Mouse (Mus musculus): ENCODE results near the gene Hibadh. TPM values are rescaled to one million over a fixed set of nuclear protein-coding genes. Genes with fewer than 3 reads are reported as not detected.
"Not testable (repeated sequence)": the region's sequence is repeated elsewhere in the genome, so short reads cannot be mapped to it uniquely, and the experiment has no call there.

The Hibadh gene
- 49.3 and 55.4 TPM in 2 replicates for polyA plus RNA-seq (2014; fragmentation: Nextera tagmentation; extraction: Ambion mirVana)

DNA sequence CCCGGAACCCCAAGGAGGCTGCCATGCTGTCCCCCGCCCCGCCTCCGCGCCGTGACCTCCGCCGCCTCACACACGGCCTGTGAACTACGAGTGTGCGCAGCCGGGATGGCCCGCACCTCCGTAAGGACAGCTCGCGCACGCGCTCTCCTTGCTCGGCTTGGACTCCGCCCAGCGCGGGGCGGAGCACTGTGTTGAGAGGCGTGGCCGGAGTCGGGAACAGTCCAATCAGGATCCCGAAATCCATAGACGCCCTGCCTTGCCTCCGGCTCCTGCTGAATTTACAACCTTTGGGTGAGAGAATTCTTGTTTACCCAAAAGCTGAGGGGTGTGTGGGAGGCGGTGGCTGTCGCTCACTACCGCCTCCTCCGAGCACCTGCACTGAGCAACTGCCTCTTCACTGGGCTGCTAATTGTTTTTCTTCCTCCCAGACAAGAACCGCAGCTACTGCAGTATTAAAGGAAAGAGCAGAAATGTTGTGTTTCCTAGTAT, at the start of gene Hibadh:
TSS of gene Hibadh (minus strand) at position 166 of the 489 bp plus-strand sequence.
- no peaks in the 10 kb centered on the region for H3K36me3 ChIP-seq (ENCODE audit: control insufficient read depth, insufficient read depth, low read length)
- no peaks in the 10 kb centered on the region for H3K27me3 ChIP-seq (ENCODE audit: control insufficient read depth, insufficient read depth, low read length)
- peak; percentile 100 for DNase-seq (ENCODE audit: low spot score, missing footprints)
- peaks cover 5% of the 10 kb centered on the region; the same call in 1 of the 2 replicates for H3K4me1 ChIP-seq (ENCODE audit: control insufficient read depth, insufficient read depth, low read length)
- H3K4me2 ChIP-seq, result peak within 1 kb of the TSS; percentile 79
- H3K9me3 ChIP-seq (ENCODE audit: control insufficient read depth, low read length), result no peaks in the 10 kb centered on the region
- H3K27ac ChIP-seq (ENCODE audit: low read depth, low read length), result 0 out of 2 replicates have a peak within 1 kb of the TSS, but pooled peaks have one; percentile 5
- under 1% methylated on average over 34 of the region's 34 CpGs for WGBS
- H3K4me3 ChIP-seq (ENCODE audit: low read depth, low read length), result peak within 1 kb of the TSS; percentile 64
- peak within 1 kb of the TSS; percentile 87 for H3K9ac ChIP-seq (ENCODE audit: low read length)
- ATAC-seq (ENCODE audit: low FRiP score), result peak; percentile 100

GRCm38 (mm10) chr6:52686901-52687500, 46.8 kb upstream of the Hibadh start:
- no peak overlapping the region for H3K27ac ChIP-seq (ENCODE audit: low read depth, low read length)
- DNase-seq (ENCODE audit: low spot score, missing footprints) (no peak), ATAC-seq (ENCODE audit: low FRiP score) (no peak)
- no peak overlapping the region for H3K4me3 ChIP-seq (ENCODE audit: low read depth, low read length)
- H3K9me3 ChIP-seq (ENCODE audit: control insufficient read depth, low read length), result no peaks in the 10 kb centered on the region
- no peak overlapping the region for H3K4me2 ChIP-seq
- no peak overlapping the region for H3K9ac ChIP-seq (ENCODE audit: low read length)
- no peaks in the 10 kb centered on the region for H3K27me3 ChIP-seq (ENCODE audit: control insufficient read depth, insufficient read depth, low read length)
- H3K36me3 ChIP-seq (ENCODE audit: control insufficient read depth, insufficient read depth, low read length), result no peaks in the 10 kb centered on the region
- WGBS, result 79% methylated on average over 5 of the region's 5 CpGs
- peaks cover 2% of the 10 kb centered on the region; the same call in 1 of the 2 replicates for H3K4me1 ChIP-seq (ENCODE audit: control insufficient read depth, insufficient read depth, low read length)

DNA sequence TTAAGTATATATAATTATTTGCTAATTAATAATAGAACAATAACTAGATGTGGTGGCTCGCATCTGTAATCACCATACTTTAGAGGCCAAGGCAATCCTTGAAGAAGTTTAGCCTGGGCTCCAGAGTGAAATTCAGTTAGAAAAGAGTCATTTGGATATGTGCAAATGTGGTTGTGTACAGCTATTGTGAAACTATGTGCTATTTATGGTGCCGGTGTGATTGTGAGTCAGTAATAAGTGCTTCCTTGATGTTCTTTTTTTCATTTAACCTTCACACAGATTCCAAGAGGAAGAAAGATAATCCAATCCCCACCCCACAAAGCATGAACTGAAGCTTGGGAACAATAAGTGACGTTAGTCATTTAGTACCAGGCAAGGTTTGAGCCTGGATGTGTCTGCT, 42.4 kb upstream of the Hibadh start:
- Histone ChIP-seq H3K27me3 (ENCODE audit: control insufficient read depth, insufficient read depth, low read length) (no peaks in the 10 kb centered on the region), H3K4me3 (ENCODE audit: low read depth, low read length) (no peak overlapping the region), H3K9me3 (ENCODE audit: control insufficient read depth, low read length) (no peaks in the 10 kb centered on the region), H3K36me3 (ENCODE audit: control insufficient read depth, insufficient read depth, low read length) (no peaks in the 10 kb centered on the region), H3K4me1 (ENCODE audit: control insufficient read depth, insufficient read depth, low read length) (peaks cover 2% of the 10 kb centered on the region; the same call in 1 of the 2 replicates), H3K4me2 (no peak overlapping the region), H3K27ac (ENCODE audit: low read depth, low read length) (no peak overlapping the region), H3K9ac (ENCODE audit: low read length) (no peak overlapping the region)
- ATAC-seq (ENCODE audit: low FRiP score) (no peak), DNase-seq (ENCODE audit: low spot score, missing footprints) (no peak)
- WGBS, result 90% methylated on average over 3 of the region's 3 CpGs

DNA sequence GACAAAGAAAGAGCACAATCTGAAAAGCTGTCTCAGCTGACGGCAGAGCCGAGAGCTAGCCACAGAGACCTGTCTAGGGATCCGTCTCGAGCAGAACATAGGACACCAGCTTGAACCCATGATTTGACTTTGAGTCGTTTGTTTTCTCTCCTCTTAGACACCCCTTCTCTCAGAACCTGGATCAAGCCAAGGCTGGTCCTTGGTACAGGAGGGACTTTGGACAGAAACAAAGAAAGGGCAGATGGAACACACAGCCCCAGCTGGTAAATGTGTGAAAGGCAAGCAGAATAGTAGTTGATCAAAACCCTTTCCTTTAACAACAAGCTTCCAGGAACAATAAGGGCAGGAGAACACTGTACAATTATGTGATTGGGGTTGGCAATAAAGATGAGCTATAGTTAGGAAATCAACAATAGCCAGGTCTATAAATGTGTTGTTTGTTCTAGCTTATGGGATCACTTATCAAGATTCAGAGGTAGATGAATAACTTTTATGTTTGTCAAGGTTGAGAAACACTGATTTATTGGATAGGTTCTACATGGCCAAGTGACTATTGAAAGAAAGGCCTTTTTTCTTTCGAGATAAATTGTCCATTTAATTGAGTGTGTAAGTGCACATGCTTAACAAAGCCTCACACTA, 41.8 kb upstream of the Hibadh start:
- Histone ChIP-seq H3K27me3 (ENCODE audit: control insufficient read depth, insufficient read depth, low read length) (no peaks in the 10 kb centered on the region), H3K4me2 (no peak overlapping the region), H3K9ac (ENCODE audit: low read length) (no peak overlapping the region), H3K27ac (ENCODE audit: low read depth, low read length) (no peak overlapping the region), H3K36me3 (ENCODE audit: control insufficient read depth, insufficient read depth, low read length) (no peaks in the 10 kb centered on the region), H3K4me1 (ENCODE audit: control insufficient read depth, insufficient read depth, low read length) (peaks cover 2% of the 10 kb centered on the region; the same call in 1 of the 2 replicates), H3K9me3 (ENCODE audit: control insufficient read depth, low read length) (no peaks in the 10 kb centered on the region), H3K4me3 (ENCODE audit: low read depth, low read length) (no peak overlapping the region)
- 82% methylated on average over 6 of the region's 6 CpGs for WGBS
- DNase-seq (ENCODE audit: low spot score, missing footprints), result no peak
- no peak for ATAC-seq (ENCODE audit: low FRiP score)

- no peak overlapping the region for H3K9ac ChIP-seq (ENCODE audit: low read length)
- no peaks in the 10 kb centered on the region for H3K27me3 ChIP-seq (ENCODE audit: control insufficient read depth, insufficient read depth, low read length)
- DNase-seq (ENCODE audit: low spot score, missing footprints), result no peak
- no peak overlapping the region for H3K4me2 ChIP-seq
- no peak for ATAC-seq (ENCODE audit: low FRiP score)
- H3K27ac ChIP-seq (ENCODE audit: low read depth, low read length), result no peak overlapping the region
- 60% methylated on average over 8 of the region's 8 CpGs for WGBS
- H3K9me3 ChIP-seq (ENCODE audit: control insufficient read depth, low read length), result no peaks in the 10 kb centered on the region
- no peaks in the 10 kb centered on the region for H3K36me3 ChIP-seq (ENCODE audit: control insufficient read depth, insufficient read depth, low read length)
- H3K4me1 ChIP-seq (ENCODE audit: control insufficient read depth, insufficient read depth, low read length), result peaks cover 2% of the 10 kb centered on the region; the same call in 1 of the 2 replicates
- no peak overlapping the region for H3K4me3 ChIP-seq (ENCODE audit: low read depth, low read length)
These were observed 40.4 kb upstream of the Hibadh start for GRCm38 (mm10) chr6:52680458-52681032.

GRCm38 (mm10) chr6:52679565-52679964, 39.4 kb upstream of the Hibadh start:
- H3K9ac ChIP-seq (ENCODE audit: low read length), result no peak overlapping the region
- H3K27me3 ChIP-seq (ENCODE audit: control insufficient read depth, insufficient read depth, low read length), result no peaks in the 10 kb centered on the region
- no peak overlapping the region for H3K27ac ChIP-seq (ENCODE audit: low read depth, low read length)
- peaks cover 2% of the 10 kb centered on the region; the same call in 1 of the 2 replicates for H3K4me1 ChIP-seq (ENCODE audit: control insufficient read depth, insufficient read depth, low read length)
- 88% methylated on average over 9 of the region's 9 CpGs for WGBS
- no peak overlapping the region for H3K4me3 ChIP-seq (ENCODE audit: low read depth, low read length)
- H3K4me2 ChIP-seq, result no peak overlapping the region
- no peaks in the 10 kb centered on the region for H3K9me3 ChIP-seq (ENCODE audit: control insufficient read depth, low read length)
- no peaks in the 10 kb centered on the region for H3K36me3 ChIP-seq (ENCODE audit: control insufficient read depth, insufficient read depth, low read length)
- DNase-seq (ENCODE audit: low spot score, missing footprints), result no peak
- ATAC-seq (ENCODE audit: low FRiP score), result no peak

GRCm38 (mm10) chr6:52677534-52677933, 37.3 kb upstream of the Hibadh start:
- not testable (repeated sequence) for H3K4me3 ChIP-seq (ENCODE audit: low read depth, low read length); H3K27ac ChIP-seq (ENCODE audit: low read depth, low read length); DNase-seq (ENCODE audit: low spot score, missing footprints); H3K36me3 ChIP-seq (ENCODE audit: control insufficient read depth, insufficient read depth, low read length); H3K9me3 ChIP-seq (ENCODE audit: control insufficient read depth, low read length); H3K9ac ChIP-seq (ENCODE audit: low read length); H3K4me2 ChIP-seq; ATAC-seq (ENCODE audit: low FRiP score); H3K27me3 ChIP-seq (ENCODE audit: control insufficient read depth, insufficient read depth, low read length); H3K4me1 ChIP-seq (ENCODE audit: control insufficient read depth, insufficient read depth, low read length)
- WGBS, result 84% methylated on average over 4 of the region's 4 CpGs

GRCm38 (mm10) chr6:52675222-52675921, 35.2 kb upstream of the Hibadh start:
- Histone ChIP-seq H3K27ac (ENCODE audit: low read depth, low read length) (no peak overlapping the region), H3K4me1 (ENCODE audit: control insufficient read depth, insufficient read depth, low read length) (no peaks in the 10 kb centered on the region), H3K27me3 (ENCODE audit: control insufficient read depth, insufficient read depth, low read length) (no peaks in the 10 kb centered on the region), H3K9me3 (ENCODE audit: control insufficient read depth, low read length) (no peaks in the 10 kb centered on the region), H3K36me3 (ENCODE audit: control insufficient read depth, insufficient read depth, low read length) (no peaks in the 10 kb centered on the region), H3K4me3 (ENCODE audit: low read depth, low read length) (no peak overlapping the region), H3K4me2 (no peak overlapping the region), H3K9ac (ENCODE audit: low read length) (no peak overlapping the region)
- no peak for DNase-seq (ENCODE audit: low spot score, missing footprints)
- ATAC-seq (ENCODE audit: low FRiP score), result no peak
- WGBS, result 80% methylated on average over 4 of the region's 4 CpGs

Data from midbrain, embryonic 11.5 days (tissue).